Mouse (Mus musculus) heart, embryonic 14.5 days (tissue): ENCODE measurements at regions not wholly inside any gene's neighbourhood (a gene's known extent, or its start where the extent isn't known, plus 50 kb on each side); places are given as distances from the start of the nearest gene placed in this dataset.

Experiments
- ATAC-seq: fragments of 200-750 bp; cut with Nextera tagmentation; 2 replicates; pipeline ENCODE4 v1.8.0; 2017; ENCODE audit warnings: low read depth, moderate TSS enrichment; ENCODE audit not compliant: insufficient number of reproducible peaks, insufficient read depth, low FRiP score
- H3K27ac ChIP-seq, 2 experiments: fragments of 200-500 bp in 1 of 2; fragments of 300-500 bp in 1 of 2; sonication (generic) in 1 of 2; replicated peaks in 1 of 2; 2 replicates each; pipeline ENCODE4 v1.5.1; 2012 to 2014; ENCODE audit warnings: low read depth in 2 of 2, low read length in 2 of 2, control low read depth in 1 of 2, mild to moderate bottlenecking in 1 of 2, mixed read lengths in 1 of 2; ENCODE audit not compliant: control insufficient read depth in 1 of 2, insufficient read depth in 1 of 2
- H3K27me3 ChIP-seq: fragments of 300-500 bp; sonication (generic); 2 replicates; pipeline ENCODE4 v1.6.1; 2014; ENCODE audit warnings: mild to moderate bottlenecking, low read length, control low read depth; ENCODE audit not compliant: control insufficient read depth, insufficient read depth
- H3K36me3 ChIP-seq: fragments of 300-500 bp; sonication (generic); 2 replicates; pipeline ENCODE4 v1.6.1; 2014; ENCODE audit warnings: mild to moderate bottlenecking, control low read depth, low read length, mixed read lengths; ENCODE audit not compliant: control insufficient read depth, insufficient read depth
- H3K4me1 ChIP-seq, 2 experiments: fragments of 200-500 bp in 1 of 2; fragments of 300-500 bp in 1 of 2; sonication (generic) in 1 of 2; 2 replicates each; pipeline ENCODE4 v1.6.1; 2012 to 2014; ENCODE audit warnings: low read length in 2 of 2, control low read depth in 1 of 2, mixed read lengths in 1 of 2; ENCODE audit not compliant: control insufficient read depth in 2 of 2, insufficient read depth in 2 of 2
- H3K4me2 ChIP-seq: fragments of 300-500 bp; sonication (generic); 2 replicates; pipeline ENCODE4 v1.6.1; 2014; ENCODE audit warnings: mild to moderate bottlenecking, low read length
- H3K4me3 ChIP-seq, 2 experiments: fragments of 200-500 bp in 1 of 2; fragments of 300-500 bp in 1 of 2; sonication (generic) in 1 of 2; 2 replicates each; pipeline ENCODE4 v1.5.1; 2012 to 2014; ENCODE audit warnings: low read length in 2 of 2, mild to moderate bottlenecking in 2 of 2, control low read depth in 1 of 2, low read depth in 1 of 2, moderate library complexity in 1 of 2; ENCODE audit not compliant: control insufficient read depth in 1 of 2, insufficient read depth in 1 of 2
- H3K9ac ChIP-seq: fragments of 300-500 bp; sonication (generic); 2 replicates; pipeline ENCODE4 v1.6.1; 2014; ENCODE audit warnings: mild to moderate bottlenecking, low read length
- H3K9me3 ChIP-seq: fragments of 300-500 bp; sonication (generic); 2 replicates; pipeline ENCODE4 v1.6.1; 2016; ENCODE audit warnings: low read length, control low read depth; ENCODE audit not compliant: control insufficient read depth
- WGBS: fragments of 180-500 bp; shearing (Covaris S2); extraction: QIAGEN DNeasy Blood & Tissue Kit; methylation state at CpG from one replicate; pipeline ENCODE4 v1.1.7; 2014; 5-methylcytosine and 5-hydroxymethylcytosine counted together

- no peak overlapping the region for H3K9ac ChIP-seq
- no peak overlapping the region for H3K27ac ChIP-seq
- ATAC-seq: no peak
- H3K4me3 ChIP-seq: no peak overlapping the region
- WGBS: 85% methylated on average over 8 of the region's 8 CpGs
- H3K4me2 ChIP-seq: no peak overlapping the region
- H3K36me3 ChIP-seq: no peaks in the 10 kb centered on the region
- no peaks in the 10 kb centered on the region for H3K27me3 ChIP-seq
- H3K4me1 ChIP-seq: no peaks in the 10 kb centered on the region
- no peaks in the 10 kb centered on the region for H3K9me3 ChIP-seq
Observed at GRCm38 (mm10) chr14:100724962-100725361, 440.5 kb upstream of the Klf12 start.

GRCm38 (mm10) chr14:100720667-100721066, 436.2 kb upstream of the Klf12 start:
- Histone ChIP-seq H3K4me1 (no peaks in the 10 kb centered on the region), H3K27ac (no peak overlapping the region), H3K4me2 (no peak overlapping the region), H3K27me3 (no peaks in the 10 kb centered on the region), H3K4me3 (no peak overlapping the region), H3K9ac (no peak overlapping the region), H3K9me3 (0 out of 2 replicates have a peak, but pooled peaks cover 5% of the 10 kb centered on the region), H3K36me3 (no peaks in the 10 kb centered on the region)
- ATAC-seq: no peak
- 54% methylated on average over 1 of the region's 1 CpGs for WGBS

GRCm38 (mm10) chr14:100714952-100715351, 430.5 kb upstream of the Klf12 start:
- no peak for ATAC-seq
- Histone ChIP-seq H3K36me3 (no peaks in the 10 kb centered on the region), H3K27ac (no peak overlapping the region), H3K9ac (no peak overlapping the region), H3K4me1 (no peaks in the 10 kb centered on the region), H3K4me3 (no peak overlapping the region), H3K9me3 (0 out of 2 replicates have a peak, but pooled peaks cover 5% of the 10 kb centered on the region), H3K4me2 (no peak overlapping the region), H3K27me3 (no peaks in the 10 kb centered on the region)
- 83% methylated on average over 2 of the region's 2 CpGs for WGBS

- Histone ChIP-seq H3K36me3 (no peaks in the 10 kb centered on the region), H3K4me1 (no peaks in the 10 kb centered on the region), H3K27ac (no peak overlapping the region), H3K27me3 (no peaks in the 10 kb centered on the region), H3K9me3 (0 out of 2 replicates have a peak, but pooled peaks cover 5% of the 10 kb centered on the region), H3K9ac (no peak overlapping the region), H3K4me3 (no peak overlapping the region), H3K4me2 (no peak overlapping the region)
- 90% methylated on average over 4 of the region's 4 CpGs for WGBS
- ATAC-seq: no peak
Observed at GRCm38 (mm10) chr14:100713999-100714471, 429.6 kb upstream of the Klf12 start.

- H3K27ac ChIP-seq: no peak overlapping the region
- ATAC-seq: no peak
- H3K9me3 ChIP-seq: 0 out of 2 replicates have a peak, but pooled peaks cover 5% of the 10 kb centered on the region
- no peak overlapping the region for H3K4me3 ChIP-seq
- WGBS: 88% methylated on average over 6 of the region's 6 CpGs
- H3K36me3 ChIP-seq: no peaks in the 10 kb centered on the region
- H3K9ac ChIP-seq: no peak overlapping the region
- H3K4me2 ChIP-seq: no peak overlapping the region
- H3K27me3 ChIP-seq: no peaks in the 10 kb centered on the region
- H3K4me1 ChIP-seq: no peaks in the 10 kb centered on the region
Observed at GRCm38 (mm10) chr14:100713592-100713991, 429.1 kb upstream of the Klf12 start.

GRCm38 (mm10) chr14:100665361-100665955, 381.0 kb upstream of the Klf12 start:
- WGBS: 63% methylated on average over 9 of the region's 9 CpGs
- no peaks in the 10 kb centered on the region for H3K9me3 ChIP-seq
- no peaks in the 10 kb centered on the region for H3K36me3 ChIP-seq
- H3K4me2 ChIP-seq: no peak overlapping the region
- no peak for ATAC-seq
- H3K4me1 ChIP-seq: peaks cover 0 to 5% of the 10 kb centered on the region in 2 experiments; a peak in 1 of 4 replicates
- H3K27me3 ChIP-seq: no peaks in the 10 kb centered on the region
- no peak overlapping the region for H3K27ac ChIP-seq
- H3K4me3 ChIP-seq: no peak overlapping the region
- H3K9ac ChIP-seq: no peak overlapping the region

- H3K4me3 ChIP-seq: no peak overlapping the region
- no peaks in the 10 kb centered on the region for H3K36me3 ChIP-seq
- H3K9ac ChIP-seq: no peak overlapping the region
- H3K9me3 ChIP-seq: no peaks in the 10 kb centered on the region
- no peak overlapping the region for H3K4me2 ChIP-seq
- ATAC-seq: no peak
- H3K27me3 ChIP-seq: no peaks in the 10 kb centered on the region
- H3K4me1 ChIP-seq: peaks cover 0 to 5% of the 10 kb centered on the region in 2 experiments; a peak in 1 of 4 replicates
- H3K27ac ChIP-seq: no peak overlapping the region
- 80% methylated on average over 3 of the region's 3 CpGs for WGBS
Observed at GRCm38 (mm10) chr14:100664180-100664579, 379.7 kb upstream of the Klf12 start.

GRCm38 (mm10) chr14:100642076-100642475, 357.6 kb upstream of the Klf12 start:
- no peak overlapping the region for H3K4me2 ChIP-seq
- no peak overlapping the region for H3K4me3 ChIP-seq
- no peaks in the 10 kb centered on the region for H3K27me3 ChIP-seq
- no peaks in the 10 kb centered on the region for H3K36me3 ChIP-seq
- no peak overlapping the region for H3K9ac ChIP-seq
- 54% methylated on average over 2 of the region's 2 CpGs for WGBS
- H3K4me1 ChIP-seq: no peaks in the 10 kb centered on the region
- no peak for ATAC-seq
- H3K9me3 ChIP-seq: no peaks in the 10 kb centered on the region
- H3K27ac ChIP-seq: no peak overlapping the region
